Mouse (Mus musculus): ENCODE data around the gene Dcps. TPM values are rescaled to one million over a fixed set of nuclear protein-coding genes. Genes with fewer than 3 reads are reported as not detected.

The Dcps gene
- 10 to 100 TPM; 83.4 to 94.5 (median 92.4) TPM for polyA plus RNA-seq (2017; shearing (Covaris generic))

DNA sequence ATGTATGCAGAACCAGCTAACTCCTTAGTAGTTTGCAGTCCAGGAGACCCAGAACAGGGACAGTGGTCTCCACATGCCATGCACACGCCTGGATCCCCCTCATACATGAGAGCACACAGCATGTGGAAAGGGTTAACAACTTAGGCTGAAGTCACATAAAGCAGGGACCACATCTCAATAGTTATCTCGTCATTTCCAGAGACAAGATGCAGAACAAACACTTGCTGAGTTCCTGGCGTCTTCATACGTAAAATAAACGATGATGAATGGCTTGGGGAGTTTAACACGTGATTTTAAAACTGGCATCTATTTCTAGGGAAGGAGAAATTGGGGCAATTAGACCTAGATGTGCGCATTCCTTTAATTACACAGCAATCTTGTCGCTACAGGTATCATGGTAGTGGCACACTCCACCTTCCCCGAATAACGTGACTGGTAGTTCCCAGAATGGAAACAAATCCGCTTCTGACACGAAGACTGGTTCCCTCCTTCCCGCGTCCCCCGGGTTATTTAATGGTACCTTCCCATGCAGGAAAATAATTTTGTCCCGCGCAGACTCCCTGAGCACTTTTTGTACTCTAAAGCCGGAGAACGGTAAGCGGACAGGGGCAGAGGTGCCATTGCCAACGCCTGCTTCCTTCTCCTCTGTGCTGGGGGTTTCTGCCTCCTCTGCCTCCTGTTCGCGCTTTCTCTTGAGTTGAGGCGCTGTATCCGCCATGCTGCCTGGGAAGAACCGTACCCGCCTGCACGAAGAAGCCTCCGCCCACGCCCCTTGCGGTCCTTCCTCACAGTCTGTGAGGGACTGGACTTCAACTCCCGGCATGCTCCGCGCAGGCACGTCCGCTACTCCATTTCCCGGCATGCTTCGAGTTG, at the start of gene Dcps:
TSS of gene Dcps (minus strand) at position 811 of the 873 bp plus-strand sequence.
- peak; percentile 98 for ATAC-seq

GRCm38 (mm10) chr9:35223466-35223865, 47.6 kb upstream of the Dcps start:
- no peak for ATAC-seq

GRCm38 (mm10) chr9:35217963-35218362, 42.1 kb upstream of the Dcps start:
- ATAC-seq: no peak

- peak; percentile 14 for ATAC-seq
Measured at GRCm38 (mm10) chr9:35211573-35212511, 36.0 kb upstream of the Dcps start.

DNA sequence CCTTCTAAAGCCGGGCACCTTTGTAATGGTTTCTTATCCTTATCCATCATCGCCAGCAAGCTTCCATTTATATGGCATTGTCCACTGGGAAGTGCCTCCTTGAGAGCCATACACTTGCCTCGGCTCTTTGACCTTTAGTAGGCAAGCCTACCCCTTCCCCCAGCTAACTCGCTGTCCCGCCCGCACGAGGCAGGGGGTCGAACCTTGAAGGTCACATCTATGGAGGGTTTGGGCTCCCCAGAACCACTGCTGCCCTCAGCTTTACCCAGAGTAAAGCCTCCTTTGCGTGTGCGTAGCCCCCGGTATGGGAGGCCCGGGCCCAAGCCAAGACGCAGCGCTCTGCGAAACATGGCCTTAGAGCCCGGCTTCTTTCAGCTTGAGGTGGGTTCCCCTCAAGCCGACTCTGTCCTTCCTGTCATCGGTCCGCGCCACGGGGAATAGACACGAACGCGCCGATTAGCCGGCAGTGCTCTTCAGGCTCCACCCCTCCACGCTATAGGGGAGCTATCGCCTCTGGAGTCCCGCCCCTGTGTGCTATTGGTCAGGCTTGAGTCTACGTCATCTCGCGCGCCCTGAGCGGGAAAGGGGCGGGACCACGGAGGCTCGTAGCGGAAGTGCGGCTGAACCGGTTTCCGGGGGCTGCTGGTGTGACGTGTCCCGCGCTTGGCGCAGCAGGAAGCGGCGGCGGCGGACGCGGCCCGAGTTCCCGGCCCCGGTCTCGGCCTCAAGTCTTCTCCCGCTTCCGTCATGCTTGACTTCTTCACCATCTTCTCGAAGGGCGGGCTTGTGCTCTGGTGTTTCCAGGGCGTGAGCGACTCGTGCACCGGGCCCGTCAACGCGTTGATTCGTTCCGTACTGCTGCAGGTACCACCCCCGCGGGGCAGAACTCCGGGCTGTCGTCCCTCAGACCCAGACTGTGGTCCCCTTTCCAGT, 34.9 kb upstream of the Dcps start, which contains the start of gene Foxred1:
TSS of gene Foxred1 (minus strand) at position 514 of the 933 bp plus-strand sequence.
- ATAC-seq: peak; percentile 96

DNA sequence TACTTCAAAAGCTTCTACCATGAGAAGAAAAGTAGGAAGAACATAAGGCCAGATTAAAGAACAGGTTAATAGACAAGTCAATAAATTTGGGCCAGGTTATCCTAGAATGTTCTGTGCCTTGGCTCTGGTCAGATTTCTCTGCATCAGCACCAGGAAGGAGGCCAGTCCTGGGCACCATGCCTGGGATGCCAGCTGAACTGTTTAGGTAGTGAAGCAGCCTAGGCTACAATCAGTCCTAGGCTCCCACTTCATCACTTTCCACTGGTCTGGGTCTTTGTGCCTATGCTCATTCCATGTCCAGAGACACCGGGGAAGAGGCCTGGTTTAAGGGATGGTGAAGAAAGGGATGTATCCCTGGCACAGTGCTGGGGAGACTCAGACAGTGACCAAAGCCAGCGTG, 28.6 kb upstream of the Dcps start:
- no peak for ATAC-seq

GRCm38 (mm10) chr9:35203536-35203935, 27.7 kb upstream of the Dcps start:
- ATAC-seq: no peak

DNA sequence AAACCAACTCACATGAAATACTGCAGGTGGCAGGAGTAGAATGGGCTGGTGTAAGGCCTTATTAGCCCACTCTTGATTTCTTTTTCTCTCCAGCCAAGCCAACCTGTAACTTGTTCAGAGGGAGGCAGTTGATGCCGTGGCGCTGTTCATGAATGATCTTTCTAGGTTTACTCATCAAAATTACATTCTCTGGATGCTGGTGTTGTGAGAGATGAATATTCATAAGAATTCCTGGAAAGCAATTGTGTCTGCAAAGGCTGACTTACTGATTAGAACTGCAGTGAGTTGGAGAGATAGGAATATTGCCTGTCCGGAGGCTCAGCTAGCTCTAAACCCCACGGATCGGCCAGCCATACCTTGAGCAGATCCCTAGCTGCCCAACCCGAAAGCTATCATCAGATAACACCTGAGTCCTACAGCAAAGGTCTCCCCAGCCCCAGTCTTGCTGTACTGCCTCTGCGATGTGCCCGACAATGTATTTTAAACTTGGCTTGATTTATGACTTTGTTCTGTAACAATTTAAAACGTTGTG, 24.7 kb upstream of the Dcps start:
- no peak for ATAC-seq

GRCm38 (mm10) chr9:35199772-35200471, 24.1 kb upstream of the Dcps start, which contains the start of the genes Srpr and Tirap:
Gene Srpr, plus strand, starts transcription at chr9:35200175.
Gene Tirap, minus strand, starts transcription at chr9:35200291.
- peak; percentile 76 for ATAC-seq

DNA sequence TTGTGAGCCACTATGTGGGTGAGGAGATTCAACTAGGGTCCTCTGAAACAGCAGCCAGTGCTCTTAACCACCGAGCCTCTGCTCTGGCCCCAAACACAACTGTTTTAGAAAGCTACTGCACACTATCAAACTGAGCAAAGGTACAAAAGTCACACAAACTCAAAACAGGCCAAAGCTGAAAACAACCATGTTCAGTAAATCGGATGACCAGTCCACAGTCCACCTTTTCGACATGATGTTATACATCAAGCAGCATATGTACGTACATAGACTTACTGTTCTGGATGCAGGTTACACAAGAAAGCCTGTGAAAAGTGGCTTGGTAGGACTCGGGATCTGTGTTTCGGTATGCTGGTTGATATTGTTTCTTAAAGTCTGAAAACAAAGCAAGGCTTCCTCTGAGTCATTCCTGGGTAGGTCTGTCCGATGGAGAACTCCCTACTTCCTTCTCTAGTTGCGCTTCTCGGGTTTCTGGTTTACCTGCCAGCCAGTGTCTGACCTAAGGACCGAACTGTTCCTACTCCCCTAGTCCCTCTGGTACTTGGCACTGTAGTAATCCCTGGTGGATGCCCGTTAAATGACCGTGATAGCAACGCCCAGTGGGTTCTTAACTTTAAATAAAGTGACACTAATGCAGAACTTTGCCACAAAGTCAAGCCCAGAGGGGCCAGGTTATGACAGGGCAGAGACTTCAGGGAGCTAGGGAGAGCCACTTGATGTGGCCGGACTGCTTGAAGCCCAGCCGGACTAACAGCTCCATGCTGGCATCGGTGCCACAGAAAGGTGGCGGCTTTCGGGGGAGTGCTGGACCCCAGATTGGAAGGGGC, 23.3 kb upstream of the Dcps start:
- peak; percentile 19 for ATAC-seq

DNA sequence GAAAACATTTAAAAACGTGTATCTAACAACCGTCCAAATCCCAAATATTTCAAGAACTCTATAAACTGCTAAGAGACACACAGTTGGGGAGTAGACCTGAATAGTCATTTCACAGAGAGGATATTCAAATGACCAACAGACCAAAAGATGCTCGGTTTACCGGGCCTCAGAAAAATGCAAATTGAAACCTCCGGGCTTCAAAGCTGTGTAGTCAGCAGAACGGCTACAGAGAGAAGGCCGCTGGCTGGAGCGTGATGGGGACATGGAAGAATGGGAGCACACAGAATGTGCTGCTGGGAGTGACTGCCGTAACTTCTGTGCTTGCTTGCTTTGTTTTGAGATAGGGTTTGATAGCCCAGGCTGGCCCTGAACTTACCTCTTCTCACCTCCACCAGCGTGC, 22.5 kb upstream of the Dcps start:
- ATAC-seq: no peak

GRCm38 (mm10) chr9:35197625-35198024, 21.8 kb upstream of the Dcps start:
- ATAC-seq: no peak

- ATAC-seq: no peak
Measured at GRCm38 (mm10) chr9:35194048-35194447, 18.2 kb upstream of the Dcps start.

DNA sequence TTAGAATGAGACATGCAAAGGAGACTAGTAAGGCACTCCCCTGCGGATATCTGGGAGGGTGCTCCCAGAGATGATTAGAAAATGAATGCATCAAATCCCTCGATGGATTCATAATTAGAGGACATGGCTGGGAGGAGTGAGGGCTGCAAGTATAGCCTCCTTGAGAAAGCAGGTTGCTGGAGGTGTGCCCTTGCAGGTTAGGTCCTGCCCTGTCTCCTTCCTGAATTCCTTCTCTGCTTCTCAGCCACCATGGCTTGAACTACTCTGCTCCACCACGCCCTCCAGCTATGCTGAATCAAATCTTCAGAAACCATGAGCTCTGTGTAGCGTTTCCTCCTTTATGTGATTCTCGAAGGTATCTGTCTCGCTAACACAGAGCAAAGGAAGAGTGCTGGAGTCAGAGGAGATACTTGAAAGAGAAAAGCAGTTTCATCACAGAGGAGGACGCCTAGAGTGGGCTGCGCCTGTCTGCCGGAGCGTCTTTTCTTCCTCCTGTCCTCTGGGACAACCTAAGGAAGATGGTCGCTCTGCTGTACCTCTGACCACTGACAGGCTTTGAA, 17.2 kb upstream of the Dcps start:
- no peak for ATAC-seq

DNA sequence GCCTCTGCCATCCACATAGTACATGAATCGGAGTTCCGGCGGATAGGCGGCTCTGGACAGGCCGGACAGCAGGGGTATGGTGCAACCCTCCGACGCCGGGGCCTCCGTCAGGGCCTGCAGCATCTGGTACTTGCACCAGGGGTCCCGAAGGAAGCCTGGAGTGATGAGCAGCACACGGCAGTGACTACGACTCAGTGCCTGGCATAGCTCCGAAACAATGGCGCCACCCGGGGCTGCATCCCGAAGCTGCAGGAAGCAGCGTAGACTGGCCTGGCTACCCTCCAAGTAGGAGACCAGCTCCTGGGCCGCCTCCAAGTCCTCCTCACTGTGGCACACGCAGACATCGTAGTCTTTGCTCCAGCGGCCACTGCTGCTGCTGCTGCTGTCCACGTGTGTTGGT, 12.8 kb upstream of the Dcps start:
- no peak for ATAC-seq

GRCm38 (mm10) chr9:35187351-35187903, 11.6 kb upstream of the Dcps start:
- no peak for ATAC-seq

- ATAC-seq: no peak
Measured at GRCm38 (mm10) chr9:35186430-35186829, 10.6 kb upstream of the Dcps start.

DNA sequence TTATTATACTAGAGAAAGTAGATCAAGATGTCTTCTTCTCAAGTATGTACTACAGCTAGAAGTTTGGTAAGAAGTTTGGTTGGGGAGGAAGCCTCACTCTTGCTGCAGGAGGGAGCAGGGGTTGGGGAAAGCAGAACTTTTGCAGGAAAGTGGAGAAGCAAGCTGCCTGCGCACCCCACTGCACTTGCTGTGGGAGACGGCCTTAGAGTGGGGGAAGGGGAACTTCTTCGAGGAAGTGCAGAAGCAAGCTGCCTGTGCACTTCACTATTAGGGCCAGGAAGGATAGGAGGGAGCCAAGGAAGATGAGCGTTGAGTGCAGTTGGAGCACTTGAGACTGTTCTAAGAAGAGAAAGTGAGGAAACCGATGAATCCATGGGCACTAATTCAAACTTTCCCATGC, 7.5 kb upstream of the Dcps start:
- ATAC-seq: no peak

DNA sequence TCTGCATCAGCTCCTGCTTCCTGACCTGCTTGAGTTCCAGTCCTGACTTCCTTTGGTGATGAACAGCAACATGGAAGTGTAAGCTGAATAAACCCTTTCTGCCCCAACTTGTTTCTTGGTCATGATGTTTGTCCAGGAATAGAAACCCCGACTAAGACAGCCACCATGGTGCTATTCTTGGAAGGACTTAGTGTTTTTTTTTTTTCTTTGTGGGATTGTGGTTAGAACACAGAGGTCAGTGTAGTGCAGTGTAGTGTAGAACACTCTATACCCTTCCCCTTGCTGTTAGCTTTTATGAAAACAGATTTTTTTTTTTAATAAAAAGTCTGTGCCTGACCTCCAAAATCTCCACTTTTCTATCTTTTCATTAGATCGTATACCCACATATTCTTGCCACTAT, 7.0 kb upstream of the Dcps start:
- ATAC-seq: no peak

Measured in inflammation-experienced regulatory T-cells, adult 6 months (primary cell).